Mouse (Mus musculus): ENCODE measurements around the gene Mthfr. TPM values are rescaled to one million over a fixed set of nuclear protein-coding genes. Genes with fewer than 3 reads are reported as not detected.
A peak's percentile ranks its signal among the peaks of the same experiment; 100 is the strongest.

The Mthfr gene
- total RNA-seq, 2 experiments from 2014 or later, result 13.1 to 14.7 TPM

GRCm38 (mm10) chr4:148085907-148086305 is 47.0 kb downstream of the Mthfr start:
- intact Hi-C loops (cut with DNase I), result no loop called here
- DNase-seq, result no peak

GRCm38 (mm10) chr4:148087091-148087906 is 48.4 kb downstream of the Mthfr start:
- DNase-seq, result peak; percentile 64 to 66
- intact Hi-C loops (cut with DNase I), result no loop called here

GRCm38 (mm10) chr4:148087907-148088527 is 49.1 kb downstream of the Mthfr start, which contains the start of gene Agtrap:
Gene Agtrap (minus strand): TSS chr4:148088031.
- intact Hi-C loops (cut with DNase I), result no loop called here
- DNase-seq, result peak; percentile 97 to 98

- intact Hi-C loops (cut with DNase I), result no loop called here
- no peak for DNase-seq
Measured at GRCm38 (mm10) chr4:148089166-148089565, 50.3 kb downstream of the Mthfr start.

GRCm38 (mm10) chr4:148091181-148091580 is 52.3 kb downstream of the Mthfr start:
- intact Hi-C loops (cut with DNase I), result no loop called here
- no peak for DNase-seq

GRCm38 (mm10) chr4:148092551-148093271 is 53.8 kb downstream of the Mthfr start:
- no peak for DNase-seq
- intact Hi-C loops (cut with DNase I), result no loop called here

GRCm38 (mm10) chr4:148094161-148094560 is 55.3 kb downstream of the Mthfr start:
- DNase-seq, result no peak
- intact Hi-C loops (cut with DNase I), result no loop called here

GRCm38 (mm10) chr4:148095081-148095480 is 56.2 kb downstream of the Mthfr start:
- intact Hi-C loops (cut with DNase I), result no loop called here
- DNase-seq, result no peak

- intact Hi-C loops (cut with DNase I), result no loop called here
- no peak for DNase-seq
Measured at GRCm38 (mm10) chr4:148097936-148098335, 59.1 kb downstream of the Mthfr start.

GRCm38 (mm10) chr4:148098666-148099065 is 59.8 kb downstream of the Mthfr start:
- no peak for DNase-seq
- intact Hi-C loops (cut with DNase I), result no loop called here

GRCm38 (mm10) chr4:148101801-148102527 is 63.1 kb downstream of the Mthfr start:
- DNase-seq, result peak; percentile 54 to 66
- intact Hi-C loops (cut with DNase I), result no loop called here

- no peak for DNase-seq
Measured at GRCm38 (mm10) chr4:148104146-148104545, 65.3 kb downstream of the Mthfr start.

GRCm38 (mm10) chr4:148107621-148108291 is 68.9 kb downstream of the Mthfr start:
- DNase-seq, result peak in 1 of 2 experiments; percentile 37

More at GRCm38 (mm10) chr4:148104146-148104545, 65.3 kb downstream of the Mthfr start:
- intact Hi-C loops (cut with DNase I), result no loop called here

GRCm38 (mm10) chr4:148108565-148109100 is 69.8 kb downstream of the Mthfr start:
- no peak for DNase-seq
- intact Hi-C loops (cut with DNase I), result no loop called here

More at GRCm38 (mm10) chr4:148107621-148108291, 68.9 kb downstream of the Mthfr start:
- intact Hi-C loops (cut with DNase I), result no loop called here

Other genes starting within 250 kb of the Mthfr start
- 1 to 10 TPM; 2.8 to 3.1 TPM for gene Zfp984, start 229.3 kb upstream of the Mthfr start, total RNA-seq (2021)
- gene Zfp933, start 190.7 kb upstream of the Mthfr start, total RNA-seq (2021), result 10 to 100 TPM; 11.1 to 12.7 TPM
- 1 to 10 TPM; 9.1 TPM for gene Miip, start 170.3 kb upstream of the Mthfr start, total RNA-seq (2021)
- 10 to 100 TPM; 15.5 to 19.7 TPM for gene Fv1, start 170.1 kb upstream of the Mthfr start, total RNA-seq (2021)
- 100 to 1,000 TPM; 621 to 624 TPM for gene Mfn2, start 134.4 kb upstream of the Mthfr start, total RNA-seq (2021)
- gene Plod1, start 102.3 kb upstream of the Mthfr start, total RNA-seq (2021), result 10 to 100 TPM; 90.1 to 95.0 TPM
- gene 2510039O18Rik, start 98.2 kb upstream of the Mthfr start, total RNA-seq (2021), result 10 to 100 TPM; 39.6 to 43.9 TPM
- gene Nppb, start 53.3 kb upstream of the Mthfr start, total RNA-seq (2021), result 100 to 1,000 TPM in 1 of 2 experiments, 10 to 100 TPM in 1; 74.4 to 148 TPM
- gene Nppa, start 38.4 kb upstream of the Mthfr start, total RNA-seq (2021), result 1,000 to 10,000 TPM in 1 of 2 experiments, 100 to 1,000 TPM in 1; 590 to 1,636 TPM
- 10 to 100 TPM in 1 of 2 experiments, 1 to 10 TPM in 1; 9.5 to 11.0 TPM for gene Clcn6, start 256 bp upstream of the Mthfr start, total RNA-seq (2021)
- 10 to 100 TPM; 36.4 to 38.5 TPM for gene Agtrap, start 49.0 kb downstream of the Mthfr start, total RNA-seq (2021)
- gene Mad2l2, start 91.3 kb downstream of the Mthfr start, total RNA-seq (2021), result 10 to 100 TPM; 11.5 to 12.5 TPM
- gene Draxin, start 91.6 kb downstream of the Mthfr start, total RNA-seq (2021), result under 1 TPM; 0.05 to 0.07 TPM
- gene Fbxo6, start 113.1 kb downstream of the Mthfr start, total RNA-seq (2021), result 10 to 100 TPM; 28.3 to 30.6 TPM
- 10 to 100 TPM in 1 of 2 experiments, 1 to 10 TPM in 1; 9.9 to 11.0 TPM for gene Fbxo44, start 121.4 kb downstream of the Mthfr start, total RNA-seq (2021)
- gene Fbxo2, start 121.5 kb downstream of the Mthfr start, total RNA-seq (2021), result not detected
- gene Disp3, start 248.9 kb downstream of the Mthfr start, total RNA-seq (2021), result not detected